Mouse (Mus musculus) embryonic facial prominence, embryonic 15.5 days (tissue): ENCODE results near the gene Dnah10. TPM values are rescaled to one million over a fixed set of nuclear protein-coding genes. Genes with fewer than 3 reads are reported as not detected.

ENCODE experiments used
- ATAC-seq: fragments of 200-750 bp; cut with Nextera tagmentation; 2 replicates; pipeline ENCODE4 v1.8.0; 2017; ENCODE audit warnings: low read depth, moderate TSS enrichment; ENCODE audit not compliant: insufficient number of reproducible peaks, low FRiP score, low TSS enrichment
- H3K27ac ChIP-seq: fragments of 300-500 bp; sonication (generic); replicated peaks from 2 replicates; pipeline ENCODE4 v1.5.1; 2015; ENCODE audit warnings: mild to moderate bottlenecking, inconsistent platforms
- H3K27me3 ChIP-seq: fragments of 300-500 bp; sonication (generic); 2 replicates; pipeline ENCODE4 v1.6.1; 2015; ENCODE audit warnings: inconsistent platforms
- H3K36me3 ChIP-seq: fragments of 300-500 bp; sonication (generic); 2 replicates; pipeline ENCODE4 v1.6.1; 2015; ENCODE audit warnings: mild to moderate bottlenecking, inconsistent platforms
- H3K4me1 ChIP-seq: fragments of 300-500 bp; sonication (generic); 2 replicates; pipeline ENCODE4 v1.6.1; 2015; ENCODE audit warnings: inconsistent platforms
- H3K4me2 ChIP-seq: fragments of 300-500 bp; sonication (generic); replicated peaks from 2 replicates; pipeline ENCODE4 v1.6.1; 2015; ENCODE audit warnings: mild to moderate bottlenecking, inconsistent platforms
- H3K4me3 ChIP-seq: fragments of 300-500 bp; sonication (generic); replicated peaks from 2 replicates; pipeline ENCODE4 v1.5.1; 2015; ENCODE audit warnings: mild to moderate bottlenecking, inconsistent platforms
- H3K9ac ChIP-seq: fragments of 300-500 bp; sonication (generic); 2 replicates; pipeline ENCODE4 v1.6.1; 2015; ENCODE audit warnings: inconsistent platforms
- H3K9me3 ChIP-seq: fragments of 300-500 bp; sonication (generic); replicated peaks from 2 replicates; pipeline ENCODE4 v1.6.1; 2016; ENCODE audit warnings: inconsistent platforms
- WGBS: fragments of 180-500 bp; shearing (Covaris S2); methylation state at CpG from one replicate; pipeline ENCODE4 v1.1.7; 2015; 5-methylcytosine and 5-hydroxymethylcytosine counted together
- polyA plus RNA-seq: library from polyadenylated mRNA; unstranded; fragments of >200 nt; fragmentation: Nextera tagmentation; extraction: Ambion mirVana; gene quantifications from 2 replicates; pipeline ENCODE4 v1.2.1, GENCODE M21; 2015

The Dnah10 gene
- polyA plus RNA-seq, result 0.50 and 0.94 TPM in 2 replicates

GRCm38 (mm10) chr5:124724997-124725396 lies at the start of gene Dnah10:
Dnah10 (plus strand) TSS chr5:124725085.
- peaks cover 36% of the 10 kb centered on the region for H3K36me3 ChIP-seq
- no peak within 1 kb of the TSS for H3K27ac ChIP-seq
- peak; percentile 34; the same call in 1 of the 2 replicates for ATAC-seq
- WGBS, result 13% methylated on average over 29 of the region's 29 CpGs
- no peak within 1 kb of the TSS for H3K4me3 ChIP-seq
- no peak within 1 kb of the TSS for H3K9ac ChIP-seq
- H3K9me3 ChIP-seq, result no peaks in the 10 kb centered on the region
- peaks cover 8% of the 10 kb centered on the region for H3K4me1 ChIP-seq
- no peaks in the 10 kb centered on the region for H3K27me3 ChIP-seq
- H3K4me2 ChIP-seq, result no peak within 1 kb of the TSS

- H3K4me2 ChIP-seq, result no peak overlapping the region
- no peak overlapping the region for H3K4me3 ChIP-seq
- H3K9ac ChIP-seq, result no peak overlapping the region
- no peak for ATAC-seq
- H3K9me3 ChIP-seq, result no peaks in the 10 kb centered on the region
- no peaks in the 10 kb centered on the region for H3K4me1 ChIP-seq
- H3K36me3 ChIP-seq, result peaks cover 67% of the 10 kb centered on the region
- H3K27ac ChIP-seq, result no peak overlapping the region
- H3K27me3 ChIP-seq, result no peaks in the 10 kb centered on the region
- WGBS, result 77% methylated on average over 5 of the region's 5 CpGs
Measured at GRCm38 (mm10) chr5:124713741-124714140, 11.1 kb upstream of the Dnah10 start.

DNA sequence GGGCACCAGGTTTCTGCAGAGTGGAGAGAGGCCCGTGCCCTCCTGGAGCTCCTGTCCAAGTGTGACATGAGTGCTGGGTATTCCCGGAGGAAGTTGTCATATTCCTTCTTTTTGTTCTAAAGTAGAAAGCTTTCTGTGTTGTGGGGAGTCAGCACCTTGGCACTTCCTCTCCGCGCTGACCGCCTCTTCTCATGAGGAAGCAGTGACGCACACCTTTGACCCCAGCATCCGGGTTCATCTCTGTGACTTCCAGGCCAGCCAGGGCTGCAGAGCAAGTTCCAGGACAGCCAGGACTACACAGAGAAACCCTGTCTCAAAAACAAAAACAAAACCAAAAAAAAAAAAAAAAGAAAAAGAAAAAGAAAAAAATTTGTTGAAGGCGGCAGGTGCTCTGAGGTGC lies 9.8 kb upstream of the Dnah10 start:
- H3K27ac ChIP-seq, result no peak overlapping the region
- no peaks in the 10 kb centered on the region for H3K9me3 ChIP-seq
- no peak for ATAC-seq
- H3K4me3 ChIP-seq, result no peak overlapping the region
- peaks cover 81% of the 10 kb centered on the region for H3K36me3 ChIP-seq
- H3K27me3 ChIP-seq, result no peaks in the 10 kb centered on the region
- no peak overlapping the region for H3K9ac ChIP-seq
- 88% methylated on average over 8 of the region's 8 CpGs for WGBS
- no peaks in the 10 kb centered on the region for H3K4me1 ChIP-seq
- H3K4me2 ChIP-seq, result no peak overlapping the region

GRCm38 (mm10) chr5:124717969-124718368 lies 6.9 kb upstream of the Dnah10 start:
- 96% methylated on average over 11 of the region's 11 CpGs for whole genome bisulfite sequencing
- Histone ChIP-seq H3K4me1 (no peaks in the 10 kb centered on the region), H3K9me3 (no peaks in the 10 kb centered on the region), H3K9ac (no peak overlapping the region), H3K4me3 (no peak overlapping the region), H3K36me3 (peaks cover 81% of the 10 kb centered on the region), H3K27me3 (no peaks in the 10 kb centered on the region), H3K4me2 (no peak overlapping the region), H3K27ac (no peak overlapping the region)
- no peak for ATAC-seq

DNA sequence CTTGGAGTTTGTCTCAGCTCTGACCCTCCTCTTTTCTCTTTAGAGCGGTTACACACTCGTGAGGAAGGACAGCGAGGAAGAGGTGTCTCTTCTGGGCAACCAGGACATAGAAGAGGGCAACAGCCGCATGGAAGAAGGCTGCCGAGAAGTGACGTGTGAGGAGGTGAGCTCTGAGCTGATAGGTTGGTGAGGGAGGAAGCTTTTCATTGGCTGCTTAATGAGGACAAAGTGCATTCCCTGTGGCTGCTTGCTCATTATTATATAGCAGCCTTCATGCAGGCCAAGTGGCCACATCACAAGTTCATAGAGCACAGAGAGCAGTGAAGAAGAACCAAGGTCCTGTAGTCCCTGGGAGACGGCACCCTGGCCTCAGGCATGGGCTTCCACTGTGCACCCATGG lies 6.5 kb upstream of the Dnah10 start:
- 87% methylated on average over 7 of the region's 7 CpGs for WGBS
- Histone ChIP-seq H3K4me2 (no peak overlapping the region), H3K9me3 (no peaks in the 10 kb centered on the region), H3K27ac (no peak overlapping the region), H3K27me3 (no peaks in the 10 kb centered on the region), H3K36me3 (peaks cover 81% of the 10 kb centered on the region), H3K4me3 (no peak overlapping the region), H3K4me1 (no peaks in the 10 kb centered on the region), H3K9ac (no peak overlapping the region)
- no peak for ATAC-seq

GRCm38 (mm10) chr5:124723125-124723524 lies 1.8 kb upstream of the Dnah10 start:
- no peaks in the 10 kb centered on the region for H3K27me3 ChIP-seq
- WGBS, result 89% methylated on average over 6 of the region's 6 CpGs
- H3K36me3 ChIP-seq, result peaks cover 54% of the 10 kb centered on the region
- H3K9me3 ChIP-seq, result no peaks in the 10 kb centered on the region
- no peak for ATAC-seq
- H3K9ac ChIP-seq, result no peak overlapping the region
- H3K4me3 ChIP-seq, result no peak overlapping the region
- H3K4me2 ChIP-seq, result no peak overlapping the region
- H3K27ac ChIP-seq, result no peak overlapping the region
- H3K4me1 ChIP-seq, result peaks cover 8% of the 10 kb centered on the region

- Histone ChIP-seq H3K27me3 (no peaks in the 10 kb centered on the region), H3K9me3 (no peaks in the 10 kb centered on the region), H3K27ac (no peak overlapping the region), H3K9ac (no peak overlapping the region), H3K4me3 (peak overlapping the region; percentile 32), H3K36me3 (no peaks in the 10 kb centered on the region), H3K4me2 (peak overlapping the region; percentile 53), H3K4me1 (peaks cover 5% of the 10 kb centered on the region; the same call in 1 of the 2 replicates)
- WGBS, result 8% methylated on average over 20 of the region's 21 CpGs
- no peak for ATAC-seq
Measured at GRCm38 (mm10) chr5:124729662-124730206, 4.8 kb downstream of the Dnah10 start.

DNA sequence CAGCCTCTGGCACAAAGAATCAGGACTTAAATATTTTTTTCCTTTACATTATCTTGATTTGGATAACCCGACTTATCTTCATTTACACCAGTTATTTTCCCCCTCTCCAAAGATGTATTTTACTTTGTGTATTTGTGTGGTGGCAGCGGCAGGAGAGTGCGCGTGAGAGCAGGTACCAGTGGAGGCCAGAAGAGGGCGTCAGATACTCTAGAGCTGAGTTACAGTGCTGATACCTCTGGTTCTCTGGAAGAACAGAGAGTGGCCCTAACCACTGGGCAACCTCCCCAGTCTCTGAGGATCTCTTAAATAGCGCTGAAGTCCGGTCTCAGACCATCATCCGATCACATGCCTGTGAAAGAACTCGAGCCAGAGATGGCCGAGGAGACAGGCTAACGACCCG lies 9.1 kb downstream of the Dnah10 start:
- no peaks in the 10 kb centered on the region for H3K36me3 ChIP-seq
- no peaks in the 10 kb centered on the region for H3K27me3 ChIP-seq
- 88% methylated on average over 12 of the region's 12 CpGs for WGBS
- H3K9me3 ChIP-seq, result no peaks in the 10 kb centered on the region
- H3K4me3 ChIP-seq, result no peak overlapping the region
- H3K4me2 ChIP-seq, result no peak overlapping the region
- H3K9ac ChIP-seq, result no peak overlapping the region
- ATAC-seq, result no peak
- no peaks in the 10 kb centered on the region for H3K4me1 ChIP-seq
- no peak overlapping the region for H3K27ac ChIP-seq

DNA sequence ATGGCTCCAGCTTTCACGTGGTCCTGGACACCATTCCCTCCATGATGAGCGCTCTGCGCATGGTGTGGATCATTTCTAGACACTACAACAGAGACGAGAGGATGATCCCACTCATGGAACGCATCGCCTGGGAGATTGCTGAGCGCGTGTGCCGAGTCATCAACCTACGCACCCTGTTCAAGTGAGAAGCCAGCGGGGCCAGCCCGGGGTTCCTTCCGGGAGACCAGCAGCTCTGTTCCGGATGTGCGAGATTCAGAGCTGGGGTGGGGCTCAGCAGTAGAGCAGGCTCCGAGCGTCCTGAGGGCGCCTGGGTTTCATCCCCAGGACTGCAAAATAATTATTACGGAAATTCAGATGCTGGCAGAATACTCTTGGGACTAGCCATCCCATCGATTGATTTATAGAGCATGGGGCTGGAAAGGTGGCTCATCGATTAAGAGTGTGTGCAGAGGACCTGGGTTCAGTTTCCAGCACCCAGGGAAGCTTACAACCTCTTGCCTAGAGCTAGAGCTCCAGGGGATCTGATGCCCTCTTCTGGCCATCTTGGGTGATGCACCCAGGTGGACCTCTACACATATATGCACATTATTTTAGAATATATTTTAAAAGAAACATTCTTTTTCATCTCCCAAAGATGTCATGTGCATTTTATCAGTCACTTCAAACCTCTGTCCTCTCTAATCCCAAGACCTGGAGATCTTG lies 17.2 kb downstream of the Dnah10 start:
- H3K4me3 ChIP-seq, result no peak overlapping the region
- no peak for ATAC-seq
- H3K36me3 ChIP-seq, result no peaks in the 10 kb centered on the region
- 96% methylated on average over 21 of the region's 21 CpGs for WGBS
- H3K4me2 ChIP-seq, result no peak overlapping the region
- no peak overlapping the region for H3K9ac ChIP-seq
- no peaks in the 10 kb centered on the region for H3K27me3 ChIP-seq
- H3K9me3 ChIP-seq, result 0 out of 2 replicates have a peak, but pooled peaks cover 5% of the 10 kb centered on the region
- H3K27ac ChIP-seq, result no peak overlapping the region
- H3K4me1 ChIP-seq, result no peaks in the 10 kb centered on the region

DNA sequence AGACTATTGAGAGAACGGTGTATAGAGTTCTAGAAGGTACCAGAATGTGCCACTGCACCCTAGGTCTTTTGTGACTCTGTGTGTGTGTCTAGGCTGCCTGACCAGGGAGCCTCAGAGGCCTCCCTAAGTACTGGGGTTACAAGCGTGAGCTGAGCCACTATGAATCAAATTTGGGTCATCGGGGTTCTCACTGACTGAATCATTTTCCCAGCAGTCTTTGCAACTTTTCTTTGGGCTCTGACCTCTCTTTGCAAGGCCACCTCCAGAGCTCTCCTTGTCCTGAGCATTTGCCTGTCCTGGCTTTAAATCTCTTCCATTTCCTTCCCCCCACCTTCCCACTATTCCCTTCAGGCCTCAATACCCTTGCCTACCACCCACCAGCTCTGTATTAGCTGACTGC lies 19.0 kb downstream of the Dnah10 start:
- Histone ChIP-seq H3K36me3 (no peaks in the 10 kb centered on the region), H3K9me3 (0 out of 2 replicates have a peak, but pooled peaks cover 5% of the 10 kb centered on the region), H3K9ac (no peak overlapping the region), H3K27ac (no peak overlapping the region), H3K4me3 (no peak overlapping the region), H3K4me2 (no peak overlapping the region), H3K27me3 (no peaks in the 10 kb centered on the region), H3K4me1 (no peaks in the 10 kb centered on the region)
- WGBS, result 91% methylated on average over 3 of the region's 3 CpGs
- no peak for ATAC-seq

GRCm38 (mm10) chr5:124746220-124746619 lies 21.3 kb downstream of the Dnah10 start:
- Histone ChIP-seq H3K4me2 (no peak overlapping the region), H3K36me3 (no peaks in the 10 kb centered on the region), H3K9ac (no peak overlapping the region), H3K9me3 (0 out of 2 replicates have a peak, but pooled peaks cover 5% of the 10 kb centered on the region), H3K27me3 (no peaks in the 10 kb centered on the region), H3K4me1 (no peaks in the 10 kb centered on the region), H3K27ac (no peak overlapping the region), H3K4me3 (no peak overlapping the region)
- ATAC-seq, result no peak
- 87% methylated on average over 15 of the region's 15 CpGs for WGBS

DNA sequence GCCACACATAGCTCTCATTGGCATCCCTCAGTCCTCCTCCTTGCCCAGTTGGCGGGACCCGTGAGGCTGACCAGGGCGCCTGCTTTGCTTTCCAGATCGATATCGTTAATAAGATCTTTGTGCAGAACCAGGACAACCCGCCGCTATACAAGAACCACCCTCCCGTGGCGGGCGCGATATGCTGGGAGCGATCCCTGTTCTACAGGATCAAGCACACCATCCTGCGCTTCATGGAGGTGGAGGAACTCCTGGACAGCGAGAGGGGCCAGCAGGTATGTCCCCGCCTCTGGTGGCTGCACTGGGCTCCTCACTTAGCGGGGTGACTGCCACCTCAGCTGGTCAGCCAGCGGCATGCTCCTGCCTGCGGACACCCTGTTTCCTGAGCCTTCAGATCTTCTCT lies 23.4 kb downstream of the Dnah10 start:
- Histone ChIP-seq H3K9me3 (no peaks in the 10 kb centered on the region), H3K27ac (no peak overlapping the region), H3K9ac (no peak overlapping the region), H3K4me1 (no peaks in the 10 kb centered on the region), H3K4me2 (no peak overlapping the region), H3K27me3 (no peaks in the 10 kb centered on the region), H3K36me3 (no peaks in the 10 kb centered on the region), H3K4me3 (no peak overlapping the region)
- 85% methylated on average over 18 of the region's 18 CpGs for WGBS
- ATAC-seq, result no peak
